Mouse (Mus musculus) liver, postnatal 0 days (tissue): ENCODE results near the gene Tm9sf3.

Experiments used
- CTCF ChIP-seq: sonication (generic); IDR thresholded peaks from 2 replicates; pipeline ENCODE4 v1.5.1; 2016; ENCODE audit warnings: antibody characterized with exemption, low read depth
- EP300 ChIP-seq: IDR thresholded peaks from 2 replicates; pipeline ENCODE4 v1.6.1; 2016; ENCODE audit warnings: antibody characterized with exemption, low read depth, mild to moderate bottlenecking

- no peak for TF ChIP-seq CTCF
- TF ChIP-seq EP300 = no peak
Observed at GRCm38 (mm10) chr19:41248271-41248670, 15.5 kb downstream of the Tm9sf3 start.
